Mouse (Mus musculus): ENCODE data around the gene Apoa2. TPM values are rescaled to one million over a fixed set of nuclear protein-coding genes. Genes with fewer than 3 reads are reported as not detected.

Gene Apoa2
- polyA plus RNA-seq, 1 experiment from 2014 or later: 14.1 TPM

DNA sequence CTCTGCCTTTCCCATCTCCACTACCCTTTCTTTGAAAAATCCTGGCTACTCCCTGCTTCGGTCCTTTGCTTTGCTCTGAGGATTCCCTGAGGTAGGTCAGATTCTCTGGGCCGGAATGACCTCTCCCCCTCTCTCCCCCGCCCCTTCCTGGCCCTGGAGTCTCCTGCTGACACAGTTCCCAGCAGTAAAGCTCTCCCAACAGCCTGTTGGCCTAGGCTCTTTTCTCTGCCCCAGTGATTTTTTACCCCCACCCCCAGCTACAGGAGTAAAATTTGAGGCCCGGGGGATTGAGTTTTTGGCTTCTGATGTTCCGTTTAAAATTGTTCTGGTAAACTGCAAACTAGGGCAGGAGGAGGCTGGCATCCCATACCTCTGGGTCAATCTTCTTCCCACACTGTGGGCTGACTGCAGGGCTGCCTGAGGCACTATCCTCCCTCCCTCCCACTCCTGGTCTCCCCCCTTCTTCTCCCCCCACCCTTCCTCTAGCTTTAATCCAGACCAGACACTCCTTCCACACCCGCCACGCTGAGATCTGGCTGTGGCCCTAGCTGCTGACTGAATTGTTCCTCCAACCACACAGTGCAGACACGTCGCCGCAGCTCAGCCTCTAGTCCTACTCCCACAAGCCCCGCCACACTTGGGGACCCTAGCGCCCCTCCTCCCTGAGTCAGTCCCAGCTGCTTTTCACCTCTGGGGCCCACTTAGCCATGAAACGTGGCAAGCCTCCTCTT is 26.9 kb downstream of the Apoa2 start:
- Histone ChIP-seq H3K9ac (ENCODE audit: low read depth, low read length) (no peak overlapping the region), H3K4me1 (replicated peaks; ENCODE audit: control insufficient read depth, insufficient read depth, low read length) (no peaks in the 10 kb centered on the region; the same call in 1 of the 2 replicates), H3K27ac (ENCODE audit: low read depth, low read length) (peak overlapping the region; percentile 24; the same call in 1 of the 2 replicates), H3K4me2 (replicated peaks; ENCODE audit: low read depth) (peak overlapping the region; percentile 58), H3K4me3 (ENCODE audit: low read depth, low read length) (peak overlapping the region; percentile 35), H3K27me3 (replicated peaks; ENCODE audit: control insufficient read depth, insufficient read depth, low read length) (no peaks in the 10 kb centered on the region; the same call in 1 of the 2 replicates), H3K36me3 (ENCODE audit: control insufficient read depth, insufficient read depth) (0 out of 2 replicates have a peak, but pooled peaks cover 2% of the 10 kb centered on the region), H3K9me3 (ENCODE audit: control insufficient read depth) (no peaks in the 10 kb centered on the region)
- 38% methylated on average over 13 of the region's 13 CpGs for WGBS
- no peak for ATAC-seq
- no peak for TF ChIP-seq CTCF (IDR thresholded peaks at IDR 0.05; ENCODE audit: low read depth)

GRCm38 (mm10) chr1:171252415-171252814 is 27.6 kb downstream of the Apoa2 start:
- Histone ChIP-seq H3K27me3 (replicated peaks; ENCODE audit: control insufficient read depth, insufficient read depth, low read length) (no peaks in the 10 kb centered on the region; the same call in 1 of the 2 replicates), H3K9me3 (ENCODE audit: control insufficient read depth) (no peaks in the 10 kb centered on the region), H3K36me3 (ENCODE audit: control insufficient read depth, insufficient read depth) (0 out of 2 replicates have a peak, but pooled peaks cover 3% of the 10 kb centered on the region), H3K4me3 (ENCODE audit: low read depth, low read length) (peak overlapping the region; percentile 35; the same call in 1 of the 2 replicates), H3K27ac (ENCODE audit: low read depth, low read length) (no peak overlapping the region), H3K4me2 (replicated peaks; ENCODE audit: low read depth) (peak overlapping the region; percentile 58), H3K9ac (ENCODE audit: low read depth, low read length) (no peak overlapping the region), H3K4me1 (replicated peaks; ENCODE audit: control insufficient read depth, insufficient read depth, low read length) (no peaks in the 10 kb centered on the region; the same call in 1 of the 2 replicates)
- no peak for ATAC-seq
- WGBS: 69% methylated on average over 17 of the region's 17 CpGs
- TF ChIP-seq CTCF (IDR thresholded peaks at IDR 0.05; ENCODE audit: low read depth): no peak

DNA sequence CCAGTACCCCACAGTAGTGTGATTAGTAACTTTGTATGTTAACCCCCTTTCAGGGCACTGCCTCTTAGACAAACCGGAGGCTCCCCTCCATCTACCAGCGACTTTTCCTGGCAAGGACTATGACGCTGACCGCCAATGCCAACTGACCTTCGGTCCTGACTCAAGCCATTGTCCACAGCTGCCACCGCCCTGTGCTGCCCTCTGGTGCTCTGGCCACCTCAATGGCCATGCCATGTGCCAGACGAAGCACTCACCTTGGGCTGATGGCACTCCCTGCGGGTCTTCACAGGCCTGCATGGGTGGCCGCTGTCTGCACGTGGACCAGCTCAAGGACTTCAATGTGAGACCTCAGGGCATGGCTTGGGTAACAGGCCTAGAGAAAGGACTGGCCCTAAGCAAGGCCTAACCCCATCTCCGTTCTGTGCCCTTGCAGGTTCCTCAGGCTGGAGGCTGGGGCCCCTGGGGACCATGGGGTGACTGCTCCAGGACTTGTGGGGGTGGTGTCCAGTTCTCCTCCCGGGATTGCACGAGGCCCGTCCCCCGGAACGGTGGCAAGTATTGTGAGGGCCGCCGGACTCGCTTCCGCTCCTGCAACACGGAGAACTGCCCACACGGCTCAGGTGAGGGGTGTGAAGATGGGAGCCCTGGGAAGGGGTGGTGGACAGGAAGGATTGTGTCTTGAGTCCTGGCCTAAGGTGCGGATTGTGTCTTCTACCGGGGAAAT is 31.4 kb downstream of the Apoa2 start:
- no peaks in the 10 kb centered on the region for H3K27me3 ChIP-seq (replicated peaks; ENCODE audit: control insufficient read depth, insufficient read depth, low read length)
- no peak for ATAC-seq
- H3K4me1 ChIP-seq (replicated peaks; ENCODE audit: control insufficient read depth, insufficient read depth, low read length): no peaks in the 10 kb centered on the region
- no peak overlapping the region for H3K27ac ChIP-seq (ENCODE audit: low read depth, low read length)
- no peak overlapping the region for H3K9ac ChIP-seq (ENCODE audit: low read depth, low read length)
- no peak overlapping the region for H3K4me3 ChIP-seq (ENCODE audit: low read depth, low read length)
- 0 out of 2 replicates have a peak, but pooled peaks cover 3% of the 10 kb centered on the region for H3K36me3 ChIP-seq (ENCODE audit: control insufficient read depth, insufficient read depth)
- 88% methylated on average over 24 of the region's 24 CpGs for WGBS
- H3K9me3 ChIP-seq (ENCODE audit: control insufficient read depth): no peaks in the 10 kb centered on the region
- H3K4me2 ChIP-seq (replicated peaks; ENCODE audit: low read depth): no peak overlapping the region
- TF ChIP-seq CTCF (IDR thresholded peaks at IDR 0.05; ENCODE audit: low read depth): peak; percentile 43

DNA sequence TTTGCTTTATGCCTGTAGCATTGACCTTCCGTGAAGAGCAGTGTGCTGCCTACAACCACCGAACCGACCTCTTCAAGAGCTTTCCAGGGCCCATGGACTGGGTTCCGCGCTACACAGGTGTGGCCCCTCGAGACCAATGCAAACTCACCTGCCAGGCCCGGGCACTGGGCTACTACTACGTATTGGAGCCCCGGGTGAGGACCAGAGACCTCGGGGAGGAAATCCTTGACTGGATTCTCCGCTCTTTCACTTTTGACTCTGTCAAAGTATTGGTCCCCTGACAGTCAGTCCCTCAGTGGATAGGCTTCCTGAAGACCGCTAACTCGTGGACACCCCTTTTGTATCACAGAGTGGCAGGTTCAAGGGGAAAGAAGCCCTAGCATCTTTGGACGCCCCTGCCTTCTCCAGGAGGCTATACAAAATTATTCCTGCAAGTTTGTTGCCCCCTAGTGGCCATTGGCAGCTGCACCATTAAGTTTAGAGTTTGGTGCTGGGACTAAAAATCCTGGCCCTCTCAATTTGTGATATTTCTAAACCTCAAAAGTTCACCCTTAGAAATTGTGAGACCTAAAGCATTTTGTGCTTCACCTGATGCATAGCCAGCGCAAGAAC is 32.2 kb downstream of the Apoa2 start:
- Histone ChIP-seq H3K4me2 (replicated peaks; ENCODE audit: low read depth) (no peak overlapping the region), H3K27me3 (replicated peaks; ENCODE audit: control insufficient read depth, insufficient read depth, low read length) (no peaks in the 10 kb centered on the region), H3K36me3 (ENCODE audit: control insufficient read depth, insufficient read depth) (0 out of 2 replicates have a peak, but pooled peaks cover 3% of the 10 kb centered on the region), H3K4me3 (ENCODE audit: low read depth, low read length) (no peak overlapping the region), H3K27ac (ENCODE audit: low read depth, low read length) (no peak overlapping the region), H3K4me1 (replicated peaks; ENCODE audit: control insufficient read depth, insufficient read depth, low read length) (no peaks in the 10 kb centered on the region), H3K9me3 (ENCODE audit: control insufficient read depth) (no peaks in the 10 kb centered on the region), H3K9ac (ENCODE audit: low read depth, low read length) (no peak overlapping the region)
- TF ChIP-seq CTCF (IDR thresholded peaks at IDR 0.05; ENCODE audit: low read depth): peak; percentile 81
- 64% methylated on average over 15 of the region's 15 CpGs for WGBS
- ATAC-seq: no peak

DNA sequence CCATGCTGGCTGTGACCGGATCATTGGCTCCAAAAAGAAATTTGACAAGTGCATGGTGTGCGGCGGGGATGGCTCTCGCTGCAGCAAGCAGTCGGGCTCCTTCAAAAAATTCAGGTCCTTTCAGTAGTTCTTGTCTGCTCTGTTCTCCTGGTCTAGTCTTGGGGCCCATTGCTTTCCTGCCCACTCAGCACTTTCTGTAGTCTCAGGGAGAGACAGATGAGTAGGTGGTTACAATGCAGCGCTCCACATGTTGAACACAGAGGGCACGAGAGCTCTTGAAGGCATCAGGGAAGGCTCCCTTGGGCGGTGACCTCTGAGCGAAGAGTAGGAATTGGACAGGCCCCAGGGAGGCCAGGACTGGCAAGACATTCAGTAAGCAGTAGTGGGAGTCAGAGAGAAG is 32.9 kb downstream of the Apoa2 start:
- Histone ChIP-seq H3K27me3 (replicated peaks; ENCODE audit: control insufficient read depth, insufficient read depth, low read length) (no peaks in the 10 kb centered on the region), H3K4me1 (replicated peaks; ENCODE audit: control insufficient read depth, insufficient read depth, low read length) (peaks cover 4% of the 10 kb centered on the region; the same call in 1 of the 2 replicates), H3K36me3 (ENCODE audit: control insufficient read depth, insufficient read depth) (0 out of 2 replicates have a peak, but pooled peaks cover 3% of the 10 kb centered on the region), H3K4me3 (ENCODE audit: low read depth, low read length) (no peak overlapping the region), H3K4me2 (replicated peaks; ENCODE audit: low read depth) (no peak overlapping the region), H3K9ac (ENCODE audit: low read depth, low read length) (no peak overlapping the region), H3K9me3 (ENCODE audit: control insufficient read depth) (no peaks in the 10 kb centered on the region), H3K27ac (ENCODE audit: low read depth, low read length) (no peak overlapping the region)
- 88% methylated on average over 9 of the region's 9 CpGs for WGBS
- ATAC-seq: no peak
- TF ChIP-seq CTCF (IDR thresholded peaks at IDR 0.05; ENCODE audit: low read depth): no peak

DNA sequence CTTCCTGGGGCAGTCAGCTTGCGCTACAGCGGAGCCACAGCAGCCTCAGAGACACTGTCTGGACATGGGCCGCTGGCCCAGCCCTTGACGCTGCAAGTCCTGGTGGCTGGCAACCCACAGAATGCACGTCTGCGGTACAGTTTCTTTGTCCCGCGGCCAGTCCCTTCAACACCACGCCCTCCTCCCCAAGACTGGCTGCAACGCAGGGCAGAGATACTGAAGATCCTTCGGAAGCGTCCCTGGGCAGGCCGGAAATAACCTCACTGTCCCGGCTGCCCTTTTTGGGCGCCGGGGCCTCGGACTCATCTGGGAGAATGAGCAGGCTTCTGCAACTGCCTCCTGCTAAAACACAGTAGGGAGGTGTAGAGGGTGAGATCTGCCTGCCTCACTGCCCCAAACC is 34.1 kb downstream of the Apoa2 start:
- Histone ChIP-seq H3K4me2 (replicated peaks; ENCODE audit: low read depth) (no peak overlapping the region), H3K9me3 (ENCODE audit: control insufficient read depth) (no peaks in the 10 kb centered on the region), H3K36me3 (ENCODE audit: control insufficient read depth, insufficient read depth) (0 out of 2 replicates have a peak, but pooled peaks cover 3% of the 10 kb centered on the region), H3K4me1 (replicated peaks; ENCODE audit: control insufficient read depth, insufficient read depth, low read length) (peaks cover 4% of the 10 kb centered on the region; the same call in 1 of the 2 replicates), H3K27ac (ENCODE audit: low read depth, low read length) (no peak overlapping the region), H3K27me3 (replicated peaks; ENCODE audit: control insufficient read depth, insufficient read depth, low read length) (no peaks in the 10 kb centered on the region), H3K9ac (ENCODE audit: low read depth, low read length) (no peak overlapping the region), H3K4me3 (ENCODE audit: low read depth, low read length) (no peak overlapping the region)
- no peak for ATAC-seq
- no peak for TF ChIP-seq CTCF (IDR thresholded peaks at IDR 0.05; ENCODE audit: low read depth)
- 73% methylated on average over 17 of the region's 17 CpGs for WGBS
